Mouse (Mus musculus) gastrocnemius, adult 2 months (tissue): ENCODE results near the gene Sh3gl2. TPM values are rescaled to one million over a fixed set of nuclear protein-coding genes. Genes with fewer than 3 reads are reported as not detected.

Experiments
- DNase-seq: peaks from one replicate; pipeline ENCODE4 v3.0.0; 2022
- H3K27ac ChIP-seq: fragments of 200-600 bp; 2 replicates; pipeline ENCODE4 v1.8.1; 2022; ENCODE audit warnings: mild to moderate bottlenecking
- H3K4me3 ChIP-seq: fragments of 200-600 bp; 2 replicates; pipeline ENCODE4 v1.8.1; 2022; ENCODE audit warnings: mild to moderate bottlenecking, moderate library complexity
- CTCF ChIP-seq: fragments of 200-600 bp; IDR thresholded peaks from 2 replicates; pipeline ENCODE4 v1.8.1; 2022; ENCODE audit warnings: antibody characterized with exemption, mild to moderate bottlenecking, moderate library complexity
- intact Hi-C: fragments of 180-260 bp; cut with DNase I; formaldehyde crosslinking; loops from one replicate; pipeline ENCODE4 v1.15.1; 2025
- total RNA-seq, 2 experiments: library from RNA; stranded (reverse); gene quantifications; 2 replicates each; pipeline ENCODE4 v1.2.3; 2021

The Sh3gl2 gene
- total RNA-seq, 2 experiments from 2014 or later = 0.61 to 0.79 TPM

GRCm38 (mm10) chr4:85291296-85291695 is 86.4 kb downstream of the Sh3gl2 start:
- no peak for TF ChIP-seq CTCF
- DNase-seq = no peak

DNA sequence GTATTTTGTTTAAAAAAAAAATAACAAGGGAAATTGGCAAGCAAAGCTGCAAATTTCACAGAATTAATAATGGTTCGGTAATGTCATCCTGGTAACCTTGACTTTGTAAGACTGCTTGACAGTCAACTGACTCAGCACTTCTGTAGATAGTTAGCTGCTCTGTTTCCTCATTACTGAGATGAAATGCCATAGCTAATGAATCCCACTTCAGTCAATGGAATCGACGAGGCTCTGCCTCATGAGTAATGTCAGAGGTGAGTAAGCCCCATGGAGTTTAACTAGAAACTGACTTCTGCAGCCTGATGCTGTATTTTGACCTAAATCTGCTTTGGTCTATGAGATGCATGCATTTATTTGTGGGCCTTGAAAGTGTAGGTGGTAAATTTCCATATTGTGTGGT is 88.4 kb downstream of the Sh3gl2 start:
- DNase-seq = no peak
- no peak for TF ChIP-seq CTCF
- no peak overlapping the region for H3K4me3 ChIP-seq
- intact Hi-C loops = no loop called here
- H3K27ac ChIP-seq = no peak overlapping the region

More at GRCm38 (mm10) chr4:85291296-85291695, 86.4 kb downstream of the Sh3gl2 start:
- H3K4me3 ChIP-seq = no peak overlapping the region
- intact Hi-C loops = no loop called here
- no peak overlapping the region for H3K27ac ChIP-seq

DNA sequence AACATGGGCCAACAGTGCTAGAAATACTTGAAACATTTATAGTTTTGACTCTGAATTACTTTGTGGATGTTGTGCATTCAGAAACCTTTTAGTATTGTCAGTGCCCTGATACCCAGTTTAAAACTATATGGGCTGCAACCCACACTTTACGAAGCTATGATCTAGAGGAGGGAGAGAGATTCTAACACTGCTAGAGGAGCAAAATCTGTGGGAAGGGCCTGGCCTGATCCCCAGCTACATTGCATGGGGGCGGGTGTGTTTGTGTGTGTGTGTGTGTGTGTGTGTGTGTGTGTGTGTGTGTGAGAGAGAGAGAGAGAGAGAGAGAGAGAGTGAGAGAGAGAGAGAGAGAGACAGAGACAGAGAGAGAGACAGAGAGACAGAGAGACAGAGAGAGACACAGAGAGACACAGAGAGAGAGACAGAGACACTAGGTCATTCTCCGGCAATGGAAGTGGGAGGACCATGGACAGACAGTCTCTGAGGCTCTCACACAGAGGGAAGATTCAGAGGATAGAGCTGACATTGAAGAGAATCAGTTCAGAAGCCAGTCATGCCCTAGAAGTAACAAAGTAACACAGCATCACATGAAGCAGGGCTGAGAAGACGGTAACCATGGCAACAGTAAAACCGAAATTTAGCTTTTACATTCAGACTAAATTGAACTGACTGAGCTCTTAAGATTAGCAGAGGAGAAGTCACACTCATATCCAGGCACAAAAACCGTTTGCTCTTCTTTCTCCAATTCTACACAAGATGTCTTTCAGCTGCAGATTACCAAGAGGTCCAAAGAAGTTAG is 95.9 kb downstream of the Sh3gl2 start:
- H3K4me3 ChIP-seq = no peak overlapping the region
- no peak for TF ChIP-seq CTCF
- intact Hi-C loops = no loop called here

GRCm38 (mm10) chr4:85305912-85306573 is 101.1 kb downstream of the Sh3gl2 start:
- Histone ChIP-seq H3K27ac (no peak overlapping the region; the same call in 1 of the 2 replicates), H3K4me3 (no peak overlapping the region)
- DNase-seq = no peak
- intact Hi-C loops = no loop called here
- no peak for TF ChIP-seq CTCF

More for the DNA sequence above, 95.9 kb downstream of the Sh3gl2 start:
- DNase-seq = no peak
- H3K27ac ChIP-seq = no peak overlapping the region

DNA sequence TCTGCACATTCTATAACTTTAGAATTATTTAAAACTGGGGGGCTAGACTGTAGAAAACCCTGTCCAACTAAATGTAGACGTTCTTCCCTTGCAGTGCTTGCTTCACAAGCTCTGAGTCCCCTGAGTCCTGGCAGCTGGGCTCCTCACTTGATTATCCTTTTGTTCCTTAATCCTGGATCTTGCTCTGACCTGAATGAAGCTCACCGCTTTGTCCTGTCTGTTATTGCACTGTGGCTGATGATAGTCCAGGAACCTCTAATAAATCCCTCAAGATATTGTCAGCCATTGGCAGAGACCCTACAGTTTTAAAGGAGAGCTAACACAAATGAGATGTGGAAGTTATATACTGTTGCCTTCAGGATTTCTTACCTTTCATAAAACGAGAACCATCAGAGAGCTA is 114.2 kb downstream of the Sh3gl2 start:
- intact Hi-C loops = no loop called here
- no peak overlapping the region for H3K27ac ChIP-seq
- TF ChIP-seq CTCF = no peak
- no peak for DNase-seq
- no peak overlapping the region for H3K4me3 ChIP-seq

DNA sequence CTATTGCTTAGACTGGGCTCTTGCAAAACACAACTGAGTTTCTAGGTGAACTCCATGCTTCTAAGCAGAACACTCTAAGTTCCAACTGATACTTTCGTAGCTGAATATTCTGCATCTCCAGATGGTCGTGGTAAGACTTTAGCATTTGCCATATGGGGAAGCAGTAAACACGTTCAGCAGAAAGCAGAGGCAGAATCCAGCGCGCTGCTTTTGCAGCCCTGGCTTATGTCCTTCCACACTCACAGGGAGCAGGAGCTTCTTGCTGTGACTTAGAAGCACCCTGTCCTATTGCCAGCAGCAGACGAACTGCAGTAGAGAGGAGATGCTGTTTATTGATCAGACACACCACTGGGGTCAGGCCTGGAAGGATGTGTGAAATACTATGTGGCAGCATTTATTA is 120.5 kb downstream of the Sh3gl2 start:
- intact Hi-C loops = no loop called here
- Histone ChIP-seq H3K4me3 (no peak overlapping the region), H3K27ac (no peak overlapping the region)
- no peak for DNase-seq
- TF ChIP-seq CTCF = no peak

- Histone ChIP-seq H3K27ac (no peak overlapping the region), H3K4me3 (no peak overlapping the region)
- intact Hi-C loops = no loop called here
- DNase-seq = no peak
- TF ChIP-seq CTCF = no peak
These were observed 121.1 kb downstream of the Sh3gl2 start for GRCm38 (mm10) chr4:85326052-85326451.

DNA sequence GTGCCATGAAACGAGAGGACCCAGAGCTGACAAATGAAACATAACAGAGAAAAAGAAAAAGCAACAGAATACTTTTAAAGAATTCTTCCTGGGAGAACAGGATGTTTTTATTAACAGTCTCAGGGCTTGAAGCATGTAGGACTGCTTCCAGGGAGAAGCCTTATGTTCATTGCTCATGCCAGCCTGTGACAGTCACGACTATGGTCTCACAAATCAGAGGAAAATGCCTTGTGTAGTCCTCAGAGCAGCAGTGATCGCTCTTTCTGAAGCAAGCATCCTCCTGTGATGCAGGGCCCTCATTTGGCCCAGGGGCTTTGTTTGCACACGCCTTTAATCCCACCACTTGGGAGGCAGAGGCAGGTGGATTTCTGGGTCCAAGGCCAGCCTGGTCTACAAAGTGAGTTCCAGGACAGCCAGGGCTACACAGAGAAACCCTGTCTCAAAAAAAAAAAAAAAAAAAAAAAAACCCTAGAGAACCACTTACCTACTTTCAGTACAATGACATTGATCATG is 129.8 kb downstream of the Sh3gl2 start:
- TF ChIP-seq CTCF = no peak
- intact Hi-C loops = no loop called here
- Histone ChIP-seq H3K4me3 (no peak overlapping the region), H3K27ac (no peak overlapping the region)
- DNase-seq = no peak

DNA sequence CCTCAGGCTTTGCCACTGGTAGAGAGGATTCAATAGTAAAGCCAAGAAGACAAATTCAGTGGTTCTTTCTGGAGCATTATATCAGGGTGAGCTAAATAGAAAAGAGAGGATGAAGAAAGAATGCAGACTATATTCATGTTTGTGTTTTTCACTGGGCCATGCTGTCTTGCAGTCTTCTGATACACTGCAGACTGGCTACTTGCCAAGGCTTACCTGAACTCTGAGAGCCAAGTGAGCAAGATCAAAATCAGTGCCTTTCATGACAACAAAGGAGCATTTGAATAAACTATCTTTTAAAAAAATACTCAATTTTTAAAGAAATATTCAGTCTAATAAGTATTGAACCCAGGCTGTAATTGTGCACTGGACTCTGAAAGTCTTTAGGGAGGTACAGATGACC is 131.4 kb downstream of the Sh3gl2 start:
- intact Hi-C loops = no loop called here
- TF ChIP-seq CTCF = no peak
- Histone ChIP-seq H3K4me3 (no peak overlapping the region), H3K27ac (no peak overlapping the region)
- no peak for DNase-seq

DNA sequence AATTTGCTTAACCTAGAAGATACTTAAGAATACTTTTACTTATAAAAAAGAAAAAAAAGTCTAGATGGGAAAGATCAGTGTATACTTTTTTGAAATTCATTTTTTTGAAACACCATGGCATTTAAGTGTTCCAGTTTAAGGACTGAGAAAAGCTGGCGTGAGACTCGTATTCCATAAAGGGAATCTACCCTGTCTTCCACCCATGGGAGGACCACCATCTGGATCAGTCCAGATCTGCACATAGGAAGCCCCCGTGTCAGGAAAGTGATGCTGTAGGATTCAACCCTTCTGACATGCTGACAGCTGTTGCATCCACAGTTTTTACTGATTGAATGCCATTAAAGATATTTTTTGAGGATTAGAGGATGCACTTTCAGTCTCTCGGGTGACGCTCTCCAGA is 134.2 kb downstream of the Sh3gl2 start:
- no peak for DNase-seq
- Histone ChIP-seq H3K27ac (no peak overlapping the region), H3K4me3 (no peak overlapping the region)
- no peak for TF ChIP-seq CTCF
- intact Hi-C loops = no loop called here

DNA sequence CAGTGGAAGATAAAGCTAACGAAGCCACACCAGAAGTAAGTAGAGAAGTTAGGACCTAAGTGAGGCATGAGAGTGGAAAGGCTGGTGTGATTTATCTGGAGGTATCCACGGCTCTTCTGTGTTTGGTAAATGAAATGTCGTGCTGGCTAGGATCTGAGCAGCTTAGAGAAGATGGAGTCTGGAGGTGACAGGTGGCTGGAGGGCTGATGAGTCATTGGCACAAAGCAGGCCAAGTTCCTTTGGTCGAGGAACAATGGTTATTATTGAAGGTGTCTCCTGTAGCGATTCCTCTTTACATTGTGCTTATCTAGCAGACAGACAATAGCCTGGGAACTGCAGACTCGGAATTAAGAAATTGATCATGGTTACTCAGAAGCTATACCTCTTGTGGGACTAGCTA is 135.8 kb downstream of the Sh3gl2 start:
- Histone ChIP-seq H3K27ac (no peak overlapping the region), H3K4me3 (no peak overlapping the region)
- intact Hi-C loops = no loop called here
- no peak for DNase-seq
- TF ChIP-seq CTCF = no peak

GRCm38 (mm10) chr4:85345911-85346310 is 141.0 kb downstream of the Sh3gl2 start:
- DNase-seq = no peak
- no peak for TF ChIP-seq CTCF
- Histone ChIP-seq H3K27ac (no peak overlapping the region), H3K4me3 (no peak overlapping the region)
- intact Hi-C loops = no loop called here

DNA sequence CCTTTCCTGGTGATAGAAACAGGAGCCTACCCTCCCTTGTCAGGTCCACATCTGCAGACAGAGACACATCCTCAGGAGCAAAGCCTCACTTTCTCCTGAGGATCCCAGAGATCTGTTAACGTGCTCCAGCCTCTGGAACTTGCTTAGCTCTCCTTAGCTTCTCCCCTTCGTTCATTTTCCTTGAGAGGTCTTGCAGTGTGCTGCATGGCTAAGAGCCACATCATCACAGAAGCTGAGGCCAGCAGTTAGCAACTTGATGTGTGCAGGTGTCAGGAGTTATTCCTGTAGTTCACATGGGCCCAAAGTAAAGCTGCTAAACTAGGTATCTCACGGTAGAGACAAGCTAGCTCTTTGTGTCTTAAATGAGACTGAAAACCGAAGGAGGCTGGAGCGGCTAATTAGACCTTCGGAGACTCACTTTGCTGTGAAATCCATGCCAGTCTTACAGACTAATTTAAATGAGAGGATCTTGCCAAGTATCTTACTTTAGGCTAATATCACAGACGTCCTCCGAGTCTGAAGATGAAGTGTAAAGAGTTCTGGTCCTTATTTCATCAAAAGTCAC is 143.2 kb downstream of the Sh3gl2 start:
- Histone ChIP-seq H3K27ac (no peak overlapping the region), H3K4me3 (no peak overlapping the region)
- intact Hi-C loops = no loop called here
- no peak for TF ChIP-seq CTCF
- DNase-seq = no peak
